Mouse (Mus musculus) forebrain, embryonic 11.5 days (tissue): ENCODE results near the gene Cd300c2. TPM values are rescaled to one million over a fixed set of nuclear protein-coding genes. Genes with fewer than 3 reads are reported as not detected.
"Not testable (repeated sequence)": the region's sequence is repeated elsewhere in the genome, so short reads cannot be mapped to it uniquely, and the experiment has no call there.

Experiments used
- ATAC-seq: fragments of 200-750 bp; cut with Nextera tagmentation; replicated peaks from 2 replicates; pipeline ENCODE4 v1.8.0; 2017; ENCODE audit warnings: moderate TSS enrichment; ENCODE audit not compliant: low FRiP score
- DNase-seq: peaks from one replicate; pipeline ENCODE4 v3.0.0-alpha.2; 2017; ENCODE audit warnings: low spot score
- H3K27ac ChIP-seq: fragments of 300-500 bp; sonication (generic); 2 replicates; pipeline ENCODE4 v1.5.1; 2014; ENCODE audit warnings: low read depth, low read length
- H3K27me3 ChIP-seq: fragments of 300-500 bp; sonication (generic); 2 replicates; pipeline ENCODE4 v1.6.1; 2014; ENCODE audit warnings: mild to moderate bottlenecking, low read length, mixed read lengths; ENCODE audit not compliant: control insufficient read depth, insufficient read depth
- H3K36me3 ChIP-seq: fragments of 300-500 bp; sonication (generic); 2 replicates; pipeline ENCODE4 v1.6.1; 2014; ENCODE audit warnings: mild to moderate bottlenecking, low read length, moderate library complexity, mixed read lengths; ENCODE audit not compliant: control insufficient read depth, insufficient read depth
- H3K4me1 ChIP-seq: fragments of 300-500 bp; sonication (generic); replicated peaks from 2 replicates; pipeline ENCODE4 v1.6.1; 2014; ENCODE audit warnings: low read length, mixed read lengths; ENCODE audit not compliant: control insufficient read depth, insufficient read depth
- H3K4me2 ChIP-seq: fragments of 300-500 bp; sonication (generic); 2 replicates; pipeline ENCODE4 v1.6.1; 2014; ENCODE audit warnings: low read depth, mild to moderate bottlenecking, low read length, moderate library complexity, mixed read lengths; ENCODE audit not compliant: severe bottlenecking
- H3K4me3 ChIP-seq: fragments of 300-500 bp; sonication (generic); 2 replicates; pipeline ENCODE4 v1.5.1; 2014; ENCODE audit warnings: low read depth, low read length
- H3K9ac ChIP-seq: fragments of 300-500 bp; sonication (generic); 2 replicates; pipeline ENCODE4 v1.6.1; 2014; ENCODE audit warnings: low read length
- H3K9me3 ChIP-seq: fragments of 300-500 bp; sonication (generic); 2 replicates; pipeline ENCODE4 v1.6.1; 2016; ENCODE audit warnings: low read length, mixed read lengths; ENCODE audit not compliant: control insufficient read depth
- WGBS: fragments of 180-500 bp; shearing (Covaris S2); extraction: QIAGEN DNeasy Blood & Tissue Kit; methylation state at CpG from one replicate; pipeline ENCODE4 v1.1.7; 2014; 5-methylcytosine and 5-hydroxymethylcytosine counted together
- polyA plus RNA-seq: library from polyadenylated mRNA; unstranded; fragments of >200 nt; fragmentation: Nextera tagmentation; extraction: Ambion mirVana; gene quantifications from 2 replicates; pipeline ENCODE4 v1.2.1, GENCODE M21; 2014

Gene Cd300c2
- polyA plus RNA-seq = 0.65 and 0.77 TPM in 2 replicates

DNA sequence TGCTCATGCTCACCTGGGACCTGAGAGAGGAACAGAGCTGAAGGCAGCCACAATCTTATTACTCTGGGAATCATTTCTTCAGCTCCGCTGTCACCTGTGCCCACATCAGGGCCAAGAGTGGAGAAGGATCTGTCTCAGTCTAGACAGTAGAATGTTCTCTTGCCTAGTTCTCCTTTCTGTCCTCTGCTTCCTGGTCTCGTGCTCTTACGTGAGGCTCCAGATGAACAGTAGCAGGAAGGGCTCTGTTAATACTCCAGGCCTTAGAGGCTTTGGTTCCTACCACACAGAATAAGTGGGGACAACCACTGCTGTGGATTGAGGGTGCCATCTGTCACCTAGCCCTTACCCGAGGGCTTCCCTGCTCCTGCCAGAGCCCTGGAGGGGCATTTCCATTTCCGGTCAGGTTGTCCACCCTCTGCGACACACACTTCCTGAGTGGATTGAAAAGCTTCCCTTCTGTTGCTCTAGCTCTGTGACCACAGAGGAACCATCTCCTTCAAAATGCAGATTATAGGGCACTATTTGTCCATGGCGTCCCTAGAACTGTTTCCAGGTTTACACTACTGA, at the start of gene Cd300c2:
Cd300c2 (minus strand) TSS at position 407 of the 567 bp plus-strand sequence.
- 85% methylated on average over 7 of the region's 7 CpGs for WGBS
- no peak within 1 kb of the TSS for H3K4me2 ChIP-seq

DNA sequence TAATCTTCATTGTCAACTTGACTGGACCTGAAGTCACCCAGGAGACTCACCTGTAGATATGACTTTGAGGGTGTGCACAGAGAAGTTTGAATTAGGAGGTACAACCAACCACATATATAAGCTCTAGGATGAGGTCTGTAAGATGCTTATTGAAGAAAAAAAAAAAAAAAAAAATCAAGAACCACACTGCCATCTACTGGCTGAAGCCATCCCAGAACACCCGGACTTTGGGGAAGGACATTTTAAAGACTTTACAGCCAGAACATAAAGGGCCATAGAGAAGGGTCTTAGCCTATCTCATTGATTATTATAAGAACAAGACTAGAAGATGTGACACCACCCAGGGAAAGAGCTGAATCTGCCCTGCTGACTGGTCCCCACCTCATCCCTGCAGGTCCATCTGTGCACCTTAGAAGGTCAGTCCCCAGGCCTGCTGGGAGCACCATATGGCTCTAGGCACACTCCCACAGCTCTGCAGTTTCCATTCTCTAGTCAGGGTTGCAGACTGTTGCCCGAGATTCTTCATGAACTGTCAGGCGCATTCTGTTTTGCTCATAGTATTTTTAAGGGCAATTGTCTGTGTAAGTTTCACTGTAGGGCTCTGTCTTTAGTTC, 47.7 kb upstream of the Cd300c2 start:
- H3K27me3 ChIP-seq = no peaks in the 10 kb centered on the region
- 53% methylated on average over 3 of the region's 3 CpGs for WGBS
- no peak overlapping the region for H3K27ac ChIP-seq
- ATAC-seq (no peak), DNase-seq (no peak)
- no peaks in the 10 kb centered on the region for H3K4me1 ChIP-seq
- H3K9me3 ChIP-seq = no peaks in the 10 kb centered on the region
- no peak overlapping the region for H3K4me3 ChIP-seq
- no peaks in the 10 kb centered on the region for H3K36me3 ChIP-seq
- no peak overlapping the region for H3K9ac ChIP-seq
- no peak overlapping the region for H3K4me2 ChIP-seq

More for the DNA sequence above, at the start of gene Cd300c2:
- no peak within 1 kb of the TSS for H3K9ac ChIP-seq
- no peak for DNase-seq
- no peak within 1 kb of the TSS for H3K27ac ChIP-seq
- H3K27me3 ChIP-seq = no peaks in the 10 kb centered on the region
- ATAC-seq = no peak
- H3K4me1 ChIP-seq = no peaks in the 10 kb centered on the region
- no peak within 1 kb of the TSS for H3K4me3 ChIP-seq
- no peaks in the 10 kb centered on the region for H3K9me3 ChIP-seq
- H3K36me3 ChIP-seq = no peaks in the 10 kb centered on the region

DNA sequence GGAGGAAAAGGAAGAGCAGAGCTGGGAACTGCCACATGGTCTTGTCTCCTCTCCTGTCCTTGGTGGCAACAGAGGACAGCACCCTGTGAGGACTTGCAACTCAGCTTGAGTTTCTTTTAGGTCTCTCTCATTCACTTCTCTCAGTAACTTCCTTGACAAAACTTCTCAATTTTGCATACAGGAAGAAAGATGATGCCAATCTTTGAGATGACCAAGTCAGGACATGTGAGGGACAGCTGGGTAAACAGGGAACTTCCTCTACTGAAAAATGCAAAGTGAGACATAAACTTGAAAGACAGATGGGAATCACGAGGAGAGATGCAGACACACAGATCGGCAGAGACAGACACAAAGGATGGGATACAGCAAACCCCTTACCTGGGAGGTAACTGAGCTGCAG, 46.6 kb upstream of the Cd300c2 start, which contains the start of gene Cd300ld3:
Cd300ld3 (minus strand) TSS at position 151 of the 400 bp plus-strand sequence.
- no peaks in the 10 kb centered on the region for H3K36me3 ChIP-seq
- H3K27ac ChIP-seq = no peak within 1 kb of the TSS
- H3K4me2 ChIP-seq = no peak within 1 kb of the TSS
- 81% methylated on average over 2 of the region's 2 CpGs for WGBS
- no peaks in the 10 kb centered on the region for H3K4me1 ChIP-seq
- no peak within 1 kb of the TSS for H3K4me3 ChIP-seq
- H3K9ac ChIP-seq = no peak within 1 kb of the TSS
- no peaks in the 10 kb centered on the region for H3K27me3 ChIP-seq
- no peak for DNase-seq
- ATAC-seq = no peak
- H3K9me3 ChIP-seq = no peaks in the 10 kb centered on the region

DNA sequence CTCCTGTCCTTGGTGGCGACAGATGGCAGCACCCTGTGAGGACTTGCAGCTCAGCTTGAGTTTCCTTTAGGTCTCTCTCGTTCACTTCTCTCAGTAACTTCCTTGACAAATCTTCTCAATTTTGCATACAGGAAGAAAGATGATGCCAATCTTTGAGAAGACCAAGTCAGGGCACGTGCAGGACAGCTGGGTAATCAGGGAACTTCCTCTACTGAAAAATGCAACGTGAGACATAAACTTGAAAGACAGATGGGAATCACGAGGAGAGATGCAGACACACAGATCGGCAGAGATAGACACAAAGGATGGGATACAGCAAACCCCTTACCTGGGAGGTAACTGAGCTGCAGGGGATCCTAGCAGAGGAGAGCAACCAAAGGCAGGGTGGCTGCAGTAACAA, 36.0 kb upstream of the Cd300c2 start, which contains the start of gene Cd300ld5:
Cd300ld5 (minus strand) TSS at position 101 of the 400 bp plus-strand sequence.
- H3K9ac ChIP-seq, H3K4me2 ChIP-seq, ATAC-seq, H3K36me3 ChIP-seq, H3K9me3 ChIP-seq, DNase-seq, H3K27me3 ChIP-seq, H3K4me3 ChIP-seq, H3K4me1 ChIP-seq, H3K27ac ChIP-seq: not testable (repeated sequence)
- no CpG with 5 or more reads among the region's 6 CpGs for WGBS

DNA sequence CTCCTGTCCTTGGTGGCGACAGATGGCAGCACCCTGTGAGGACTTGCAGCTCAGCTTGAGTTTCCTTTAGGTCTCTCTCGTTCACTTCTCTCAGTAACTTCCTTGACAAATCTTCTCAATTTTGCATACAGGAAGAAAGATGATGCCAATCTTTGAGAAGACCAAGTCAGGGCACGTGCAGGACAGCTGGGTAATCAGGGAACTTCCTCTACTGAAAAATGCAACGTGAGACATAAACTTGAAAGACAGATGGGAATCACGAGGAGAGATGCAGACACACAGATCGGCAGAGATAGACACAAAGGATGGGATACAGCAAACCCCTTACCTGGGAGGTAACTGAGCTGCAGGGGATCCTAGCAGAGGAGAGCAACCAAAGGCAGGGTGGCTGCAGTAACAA, 25.2 kb upstream of the Cd300c2 start, which contains the start of gene Cd300ld4:
Cd300ld4 (minus strand) TSS at position 101 of the 400 bp plus-strand sequence.
- H3K9me3 ChIP-seq, H3K4me2 ChIP-seq, H3K9ac ChIP-seq, ATAC-seq, DNase-seq, H3K36me3 ChIP-seq, H3K4me1 ChIP-seq, H3K27me3 ChIP-seq, H3K27ac ChIP-seq, H3K4me3 ChIP-seq: not testable (repeated sequence)
- no CpG with 5 or more reads among the region's 6 CpGs for WGBS

DNA sequence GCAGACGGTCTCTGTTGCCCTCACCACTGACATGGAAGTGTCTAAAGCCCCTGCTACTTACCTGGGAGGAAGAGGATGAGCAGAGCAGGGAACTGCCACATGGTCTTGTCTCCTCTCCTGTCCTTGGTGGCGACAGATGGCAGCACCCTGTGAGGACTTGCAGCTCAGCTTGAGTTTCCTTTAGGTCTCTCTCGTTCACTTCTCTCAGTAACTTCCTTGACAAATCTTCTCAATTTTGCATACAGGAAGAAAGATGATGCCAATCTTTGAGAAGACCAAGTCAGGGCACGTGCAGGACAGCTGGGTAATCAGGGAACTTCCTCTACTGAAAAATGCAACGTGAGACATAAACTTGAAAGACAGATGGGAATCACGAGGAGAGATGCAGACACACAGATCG, 14.4 kb upstream of the Cd300c2 start, which contains the start of gene Cd300ld2:
Cd300ld2 (minus strand) TSS at position 101 of the 400 bp plus-strand sequence.
- not testable (repeated sequence) for H3K27me3 ChIP-seq, H3K27ac ChIP-seq, ATAC-seq, H3K9ac ChIP-seq, H3K36me3 ChIP-seq, H3K4me3 ChIP-seq, H3K9me3 ChIP-seq, H3K4me2 ChIP-seq, DNase-seq, H3K4me1 ChIP-seq
- WGBS = no CpG with 5 or more reads among the region's 7 CpGs

DNA sequence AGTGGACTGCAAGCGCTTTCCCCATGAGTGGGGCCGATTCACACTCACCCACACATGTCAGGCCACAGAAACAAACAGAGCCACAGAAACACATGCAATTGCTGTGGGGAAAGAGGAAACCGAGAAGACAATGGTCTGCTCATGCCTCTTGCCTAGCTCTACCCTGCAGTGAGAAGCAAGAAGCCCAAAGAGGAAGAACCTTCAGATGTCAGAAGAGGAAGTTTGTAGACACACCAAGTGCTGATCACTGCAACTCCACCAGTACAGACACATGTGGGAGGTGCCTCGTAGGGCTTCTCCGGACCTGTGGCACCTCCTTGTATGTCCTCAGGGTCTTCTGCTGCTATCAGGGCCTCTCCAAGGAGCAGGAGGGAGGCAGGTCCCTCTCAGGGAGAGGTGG, 2.4 kb upstream of the Cd300c2 start:
- H3K4me3 ChIP-seq = no peak overlapping the region

DNA sequence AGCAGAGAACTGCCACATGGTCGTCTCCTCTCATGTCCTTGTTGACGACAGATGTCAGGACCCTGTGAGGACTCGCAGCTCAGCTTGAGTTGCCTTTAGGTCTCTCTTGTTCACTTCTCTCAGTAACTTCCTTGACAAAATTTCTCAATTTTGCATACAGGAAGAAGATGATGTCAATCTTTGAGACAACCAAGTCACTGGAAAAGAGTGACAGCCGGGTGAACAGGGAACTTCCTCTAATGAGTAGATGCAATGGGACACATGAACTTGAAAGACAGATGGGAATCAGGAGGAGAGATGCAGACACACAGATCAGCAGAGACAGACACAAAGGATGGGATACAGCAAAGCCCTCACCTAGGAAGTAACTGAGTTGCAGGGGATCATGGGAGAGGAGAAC, 11.9 kb downstream of the Cd300c2 start, which contains the start of gene Cd300ld:
Cd300ld (minus strand) TSS at position 130 of the 400 bp plus-strand sequence.
- no peaks in the 10 kb centered on the region for H3K36me3 ChIP-seq
- 84% methylated on average over 4 of the region's 4 CpGs for WGBS

More for the DNA sequence above, 2.4 kb upstream of the Cd300c2 start:
- Histone ChIP-seq H3K9me3 (no peaks in the 10 kb centered on the region), H3K4me2 (no peak overlapping the region), H3K27ac (no peak overlapping the region), H3K36me3 (no peaks in the 10 kb centered on the region), H3K27me3 (no peaks in the 10 kb centered on the region), H3K4me1 (no peaks in the 10 kb centered on the region), H3K9ac (no peak overlapping the region)
- no peak for DNase-seq
- no peak for ATAC-seq
- 80% methylated on average over 5 of the region's 5 CpGs for WGBS

More for the DNA sequence above, 11.9 kb downstream of the Cd300c2 start, which contains the start of gene Cd300ld:
- Histone ChIP-seq H3K4me3 (no peak within 1 kb of the TSS), H3K9me3 (no peaks in the 10 kb centered on the region), H3K27me3 (no peaks in the 10 kb centered on the region), H3K4me1 (no peaks in the 10 kb centered on the region), H3K9ac (no peak within 1 kb of the TSS), H3K27ac (no peak within 1 kb of the TSS), H3K4me2 (no peak within 1 kb of the TSS)
- no peak for ATAC-seq
- DNase-seq = no peak
